Mouse (Mus musculus): Measurements from ENCODE around the gene Ubl3. TPM values are rescaled to one million over a fixed set of nuclear protein-coding genes. Genes with fewer than 3 reads are reported as not detected.

The Ubl3 gene
- polyA plus RNA-seq, 1 experiment from 2014 or later = 36.3 TPM

DNA sequence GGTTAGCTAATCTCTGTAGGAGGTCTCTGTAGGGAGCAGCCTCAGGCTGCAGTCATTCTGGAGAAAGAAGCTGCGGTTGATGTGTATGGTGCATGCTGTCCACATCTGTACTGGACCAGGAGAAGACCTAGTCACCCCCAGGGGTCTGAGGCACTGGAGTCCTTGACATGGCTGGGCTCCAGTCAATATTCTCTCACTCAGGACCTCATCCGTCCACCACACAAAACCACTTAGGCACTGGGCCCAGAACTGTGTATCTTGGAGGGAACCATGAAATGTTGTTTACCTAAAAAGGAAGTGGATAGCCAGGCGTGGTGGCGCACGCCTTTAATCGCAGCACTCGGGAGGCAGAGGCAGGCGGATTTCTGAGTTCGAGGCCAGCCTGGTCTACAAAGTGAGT lies 87.5 kb downstream of the Ubl3 start:
- no peak for ATAC-seq

GRCm38 (mm10) chr5:148464489-148464888 lies 88.1 kb downstream of the Ubl3 start:
- no peak overlapping the region for H3K4me2 ChIP-seq
- WGBS (ENCODE audit: insufficient replicate concordance) = 73% methylated on average over 7 of the region's 7 CpGs
- H3K27me3 ChIP-seq (replicated peaks) = no peaks in the 10 kb centered on the region
- no peak overlapping the region for H3K9ac ChIP-seq
- H3K9me3 ChIP-seq (replicated peaks) = peaks cover 12% of the 10 kb centered on the region
- no peaks in the 10 kb centered on the region for H3K36me3 ChIP-seq
- H3K27ac ChIP-seq = no peak overlapping the region
- no peak overlapping the region for H3K4me3 ChIP-seq
- ATAC-seq = no peak
- no peaks in the 10 kb centered on the region for H3K4me1 ChIP-seq

More for the DNA sequence above, 87.5 kb downstream of the Ubl3 start:
- no peak overlapping the region for H3K9ac ChIP-seq
- H3K27me3 ChIP-seq (replicated peaks) = no peaks in the 10 kb centered on the region
- peaks cover 11% of the 10 kb centered on the region for H3K9me3 ChIP-seq (replicated peaks)
- no peak overlapping the region for H3K4me2 ChIP-seq
- WGBS (ENCODE audit: insufficient replicate concordance) = 75% methylated on average over 9 of the region's 9 CpGs
- no peaks in the 10 kb centered on the region for H3K4me1 ChIP-seq
- no peaks in the 10 kb centered on the region for H3K36me3 ChIP-seq
- H3K27ac ChIP-seq = no peak overlapping the region
- H3K4me3 ChIP-seq = no peak overlapping the region

GRCm38 (mm10) chr5:148463783-148464294 lies 88.8 kb downstream of the Ubl3 start:
- H3K4me1 ChIP-seq = no peaks in the 10 kb centered on the region
- no peak overlapping the region for H3K9ac ChIP-seq
- peaks cover 12% of the 10 kb centered on the region for H3K9me3 ChIP-seq (replicated peaks)
- H3K4me2 ChIP-seq = no peak overlapping the region
- no peaks in the 10 kb centered on the region for H3K36me3 ChIP-seq
- H3K27ac ChIP-seq = no peak overlapping the region
- H3K27me3 ChIP-seq (replicated peaks) = no peaks in the 10 kb centered on the region
- WGBS (ENCODE audit: insufficient replicate concordance) = 63% methylated on average over 6 of the region's 6 CpGs
- no peak for ATAC-seq
- H3K4me3 ChIP-seq = no peak overlapping the region

Other genes starting within 250 kb of the Ubl3 start
- 28.8 and 30.2 TPM in 2 replicates for gene Slc7a1, start 152.9 kb downstream of the Ubl3 start, polyA plus RNA-seq (2016; fragmentation: Nextera tagmentation; extraction: Ambion mirVana)

Measured in liver, embryonic 12.5 days (tissue).